Mouse (Mus musculus) heart, postnatal 0 days (tissue): ENCODE data around the gene Phactr3.

Experiments used
- CTCF ChIP-seq: IDR thresholded peaks from 2 replicates; pipeline ENCODE4 v1.5.1; 2016; ENCODE audit warnings: antibody characterized with exemption, control low read depth, low read depth
- EP300 ChIP-seq: IDR thresholded peaks from 2 replicates; pipeline ENCODE4 v1.6.1; 2016; ENCODE audit warnings: antibody characterized with exemption, low read depth

DNA sequence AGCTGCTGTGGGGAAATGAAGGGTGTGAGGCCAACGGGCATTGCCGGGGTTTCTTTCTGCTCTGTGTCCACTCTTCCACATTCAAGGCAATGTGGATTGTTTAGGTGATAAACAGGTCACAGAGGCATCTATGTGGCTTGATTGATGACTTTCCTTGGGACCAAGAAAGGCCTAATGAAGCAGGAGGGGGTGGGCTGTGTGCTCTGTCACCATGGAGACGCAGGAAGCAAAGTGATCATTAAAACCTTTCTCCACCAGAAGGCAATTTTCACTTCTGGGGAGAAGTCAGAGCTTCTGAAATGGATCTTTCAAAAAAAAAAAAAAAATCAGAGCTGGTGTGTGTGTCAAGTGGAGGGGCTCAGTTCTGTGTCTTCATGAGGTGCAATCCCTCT is 24.2 kb downstream of the Phactr3 start:
- no peak for TF ChIP-seq CTCF
- TF ChIP-seq EP300 = no peak
